Mouse (Mus musculus) cortical plate, adult 2 months (tissue): ENCODE measurements around the gene Unc45a.

Experiments
- CTCF ChIP-seq: fragments of 200-500 bp; IDR thresholded peaks from 2 replicates; pipeline ENCODE4 v1.5.1; 2011; ENCODE audit warnings: mild to moderate bottlenecking, control low read depth, low read length; ENCODE audit not compliant: insufficient read depth; ENCODE audit errors: extremely low read depth
- POLR2A ChIP-seq: fragments of 200-500 bp; IDR thresholded peaks from 2 replicates; pipeline ENCODE4 v1.6.1; 2011; ENCODE audit warnings: mild to moderate bottlenecking, low read length, control low read depth; ENCODE audit not compliant: insufficient read depth; ENCODE audit errors: extremely low read depth

GRCm38 (mm10) chr7:80360435-80360834 lies 19.6 kb upstream of the Unc45a start:
- no peak for TF ChIP-seq CTCF
- no peak for TF ChIP-seq POLR2A
